Mouse (Mus musculus) ovary, postnatal 10 days (tissue): ENCODE measurements around the gene Phlpp2.
"Not testable (repeated sequence)": the region's sequence is repeated elsewhere in the genome, so short reads cannot be mapped to it uniquely, and the experiment has no call there.

Source experiments
- DNase-seq: peaks from one replicate; pipeline ENCODE4 v3.0.0; 2022; ENCODE audit warnings: low spot score

The Phlpp2 gene

DNA sequence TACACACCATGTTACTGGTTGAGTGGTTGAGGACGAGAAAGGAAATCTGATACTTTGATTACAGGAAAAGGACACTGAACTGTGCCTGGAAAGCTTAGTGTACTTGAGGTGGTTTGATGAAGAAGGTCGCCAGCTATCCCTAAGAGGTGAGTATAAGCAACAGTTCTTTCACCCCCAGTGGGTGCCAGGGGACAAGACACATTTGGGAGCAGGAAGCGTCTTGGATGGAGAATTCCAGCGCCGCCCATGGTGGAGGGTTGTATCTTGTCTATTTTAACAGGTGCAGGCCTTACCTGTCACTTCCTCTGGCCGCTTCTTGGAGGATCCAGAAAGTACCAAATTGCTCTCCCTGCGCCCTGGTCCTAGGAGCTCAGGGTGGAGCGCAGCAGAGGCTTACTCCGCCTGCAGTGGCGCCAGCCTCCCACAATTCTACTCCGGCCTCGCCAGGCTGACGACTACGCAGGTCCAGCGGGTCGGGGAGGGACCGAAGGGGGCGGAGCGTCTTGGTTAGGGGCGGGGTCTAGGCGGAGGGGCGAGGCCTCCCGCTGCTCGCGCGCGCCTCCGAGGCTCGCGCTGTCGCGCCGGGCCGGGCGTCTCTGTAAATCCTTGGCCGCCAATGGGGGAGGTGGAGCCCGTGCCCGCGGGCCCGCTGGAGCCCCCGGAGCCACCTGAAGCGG, at the start of gene Phlpp2:
Gene Phlpp2, plus strand, starts transcription at position 540 of the 677 bp plus-strand sequence.
- DNase-seq = peak; percentile 95

GRCm38 (mm10) chr8:109823561-109823960, 44.8 kb upstream of the Phlpp2 start:
- no peak for DNase-seq

DNA sequence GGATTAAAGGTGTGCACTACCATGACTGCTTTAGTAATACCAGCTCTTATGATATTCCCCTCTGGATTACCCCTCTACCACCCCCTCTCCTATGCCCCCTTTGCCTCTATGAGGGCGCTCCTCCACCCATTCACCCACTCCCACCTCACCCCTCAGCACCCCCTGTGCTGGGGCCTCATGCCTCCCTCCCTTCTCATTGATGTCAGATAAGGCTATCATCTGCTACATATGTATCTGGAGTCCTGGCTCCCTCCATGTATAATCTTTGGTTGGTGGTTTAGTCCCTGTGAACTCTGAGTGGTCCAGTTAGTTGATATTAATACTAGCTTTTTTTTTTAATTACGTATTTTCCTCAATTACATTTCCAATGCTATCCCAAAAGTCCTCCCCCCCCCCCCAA, 28.5 kb upstream of the Phlpp2 start:
- no peak for DNase-seq

DNA sequence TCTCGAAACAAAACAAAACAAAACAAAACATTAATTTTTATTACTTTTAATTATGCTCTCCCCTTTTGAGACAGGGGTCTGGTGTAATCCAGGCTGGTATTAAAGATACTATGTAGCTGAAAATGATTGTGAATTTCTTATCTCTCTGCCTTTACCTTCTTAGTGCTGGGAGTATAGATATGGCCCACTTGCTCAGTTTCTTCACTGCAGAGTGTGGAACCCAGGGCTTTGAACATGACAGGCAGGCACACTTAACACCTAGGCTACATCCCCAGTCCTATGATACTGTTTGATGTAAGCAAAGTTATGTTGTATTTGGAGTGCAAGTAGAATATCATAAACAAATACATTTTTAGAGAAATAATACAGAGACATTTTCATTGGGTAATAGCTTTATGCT, 25.9 kb upstream of the Phlpp2 start:
- DNase-seq = no peak

GRCm38 (mm10) chr8:109847866-109848265, 20.5 kb upstream of the Phlpp2 start:
- no peak for DNase-seq

DNA sequence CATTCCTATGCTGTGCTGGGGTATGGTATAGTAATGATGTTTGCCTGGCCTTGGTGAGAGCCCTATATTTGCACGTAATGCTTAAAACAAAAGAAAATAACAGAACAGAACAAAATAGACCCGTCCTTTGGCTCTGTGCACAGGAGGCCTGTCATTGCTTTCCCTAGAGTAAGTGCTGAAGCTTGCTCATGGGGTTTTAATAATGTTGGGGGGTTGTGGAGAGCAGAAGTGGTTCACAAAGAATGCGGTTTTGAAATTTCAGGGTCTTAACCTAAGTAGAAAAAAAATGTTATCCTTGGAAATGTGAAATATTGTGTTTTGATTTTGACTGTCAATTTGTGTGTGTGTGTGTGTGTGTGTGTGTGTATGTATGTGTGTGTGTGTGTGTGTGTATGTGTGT, 19.4 kb upstream of the Phlpp2 start:
- DNase-seq = no peak

GRCm38 (mm10) chr8:109853423-109853822, 14.9 kb upstream of the Phlpp2 start:
- DNase-seq = no peak

DNA sequence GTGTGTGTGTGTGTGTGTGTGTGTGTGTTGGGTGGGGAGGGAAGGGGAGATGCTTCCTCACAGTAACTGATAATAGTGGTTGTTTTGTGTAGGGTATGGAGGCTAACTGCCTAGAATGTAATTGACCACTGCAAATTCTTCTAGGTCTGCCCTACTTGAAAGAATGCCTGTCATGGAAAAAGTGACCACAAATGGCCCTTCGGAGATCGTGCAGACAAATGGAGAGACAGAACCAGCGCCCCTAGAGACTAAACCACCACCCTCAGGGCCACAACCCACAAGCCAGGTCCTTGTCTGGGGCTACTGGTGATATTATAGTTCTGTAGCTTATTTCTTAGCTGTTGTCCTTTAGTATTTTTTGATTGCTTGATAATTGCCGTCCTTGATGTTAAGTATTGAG, 13.8 kb upstream of the Phlpp2 start:
- no peak for DNase-seq

- DNase-seq = no peak
Measured at GRCm38 (mm10) chr8:109855451-109855850, 12.9 kb upstream of the Phlpp2 start.

DNA sequence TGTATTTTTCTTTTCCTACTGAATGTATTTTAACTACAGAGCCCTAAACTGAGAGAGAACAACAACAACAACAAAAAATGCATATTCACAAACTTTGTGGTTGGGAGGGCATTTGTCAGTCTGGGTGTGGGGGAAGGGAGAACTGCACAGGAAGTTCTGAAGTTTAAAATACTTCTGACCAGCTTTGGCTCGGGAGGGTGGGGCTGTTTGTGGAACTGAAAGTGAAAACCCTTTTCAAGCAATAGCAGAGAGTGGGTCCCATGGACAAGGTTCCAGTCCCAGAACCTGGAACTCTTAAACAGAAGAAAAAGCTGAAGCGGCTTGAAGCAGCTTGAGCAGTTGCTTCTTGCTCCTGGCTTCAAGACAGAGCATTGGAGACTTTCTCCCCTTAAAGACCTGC, 4.9 kb upstream of the Phlpp2 start:
- no peak for DNase-seq

DNA sequence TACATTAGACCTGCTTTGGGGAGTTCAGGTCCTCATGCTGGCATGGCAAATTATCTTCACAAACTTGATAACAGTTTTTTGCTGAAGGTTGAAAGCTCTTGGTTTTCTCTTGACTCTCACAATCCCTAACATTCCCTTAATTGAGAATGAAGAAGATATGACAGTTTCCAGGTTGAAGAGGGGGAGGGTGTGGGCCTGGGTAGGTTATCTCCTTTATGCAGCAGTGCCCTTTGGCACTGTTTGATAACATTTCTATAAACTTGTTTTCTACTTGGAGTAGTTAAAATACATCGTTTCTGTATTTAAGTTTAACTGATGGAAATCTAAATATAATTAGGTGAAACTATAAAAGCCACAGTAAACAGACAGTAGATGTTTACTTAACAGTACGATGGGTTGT, 3.5 kb upstream of the Phlpp2 start:
- DNase-seq = no peak

- no peak for DNase-seq
Measured at GRCm38 (mm10) chr8:109865536-109865935, 2.8 kb upstream of the Phlpp2 start.

DNA sequence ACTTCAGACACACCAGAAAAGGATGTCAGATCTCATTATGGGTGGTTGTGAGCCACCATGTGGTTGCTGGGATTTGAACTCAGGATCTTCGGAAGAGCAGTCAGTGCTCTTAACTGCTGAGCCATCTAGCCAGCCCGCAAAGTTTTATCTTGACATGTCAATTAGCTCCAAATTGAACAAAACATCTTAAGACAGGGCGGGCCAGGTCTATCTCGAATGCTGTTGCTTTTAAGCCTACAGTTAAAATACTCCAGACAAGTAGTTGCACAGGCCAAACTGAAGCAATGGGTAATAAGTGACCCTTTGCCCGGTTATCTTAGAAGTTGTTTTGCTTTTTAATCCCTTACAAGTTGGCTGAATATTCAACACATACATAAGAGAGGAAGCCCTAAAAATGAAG, 1.7 kb upstream of the Phlpp2 start:
- DNase-seq = no peak

DNA sequence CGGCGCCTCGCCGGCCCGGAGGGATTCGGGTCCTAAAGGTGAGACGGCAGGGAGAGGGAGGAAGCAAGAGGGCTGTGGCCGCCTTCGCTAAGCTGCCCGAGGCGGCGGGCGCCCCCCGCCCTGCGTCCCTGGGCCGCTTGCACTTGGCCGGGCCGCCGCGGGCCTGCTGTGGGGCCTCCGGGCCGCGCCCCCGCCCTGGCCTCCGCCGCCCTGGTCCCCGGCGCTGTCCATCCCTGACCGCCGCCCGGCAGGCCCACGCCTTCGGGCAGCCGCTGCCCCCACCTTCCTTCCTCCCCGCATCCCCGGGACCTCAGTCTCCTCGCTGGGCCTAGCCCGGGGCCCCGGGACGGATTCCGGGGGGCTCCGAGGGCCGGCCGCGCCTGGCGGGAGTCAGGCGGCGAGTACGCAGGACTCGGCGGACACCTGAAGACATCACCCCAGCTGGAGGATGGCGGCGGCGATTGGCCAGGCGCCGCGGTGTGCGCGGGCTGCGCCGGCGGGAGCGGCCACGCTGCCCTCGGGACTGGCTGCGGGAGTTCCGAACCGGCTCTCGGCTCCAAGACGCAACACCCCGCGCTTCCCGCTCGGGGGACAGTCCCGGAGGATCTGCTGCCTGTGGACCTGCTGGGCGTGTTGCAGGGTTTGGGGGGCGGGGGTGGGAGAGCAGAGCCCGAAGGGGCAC, 479 bp downstream of the Phlpp2 start:
- DNase-seq = no peak

DNA sequence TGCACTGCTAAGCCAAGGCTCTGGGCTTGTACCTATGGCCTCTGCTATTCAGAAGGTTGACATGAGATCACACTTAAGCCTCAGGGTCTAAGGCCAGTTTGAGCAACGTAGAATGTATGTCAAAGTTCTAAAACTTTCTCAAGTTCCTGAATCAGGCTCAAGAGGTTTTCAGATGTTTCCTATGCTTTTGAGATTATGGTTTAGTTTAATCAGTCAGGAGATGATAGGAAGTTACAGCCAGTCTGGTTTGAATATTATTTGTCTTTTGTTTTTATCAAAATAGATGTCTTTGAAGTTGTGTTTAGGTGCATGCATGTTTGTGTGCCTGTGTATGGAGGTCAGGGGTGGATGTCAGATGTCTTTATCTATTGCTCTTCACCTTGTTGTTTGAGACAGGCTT, 2.7 kb downstream of the Phlpp2 start:
- DNase-seq = no peak

DNA sequence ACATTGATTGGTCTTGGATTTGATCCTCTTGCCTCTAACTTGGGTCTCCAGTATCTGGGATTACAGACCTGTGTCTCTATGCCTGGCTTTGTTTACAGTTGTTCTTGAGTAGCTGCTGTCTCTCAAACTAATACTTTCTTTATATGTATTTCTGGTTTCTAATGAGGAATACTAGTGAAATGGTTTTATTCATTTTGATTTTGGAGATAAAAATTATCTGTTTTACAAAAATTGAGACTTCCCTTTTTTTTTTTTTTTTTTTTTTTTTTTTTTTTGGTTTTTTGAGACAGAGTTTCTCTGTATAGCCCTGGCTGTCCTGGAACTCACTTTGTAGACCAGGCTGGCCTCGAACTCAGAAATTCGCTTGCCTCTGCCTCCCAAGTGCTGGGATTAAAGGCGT, 5.5 kb downstream of the Phlpp2 start:
- DNase-seq = not testable (repeated sequence)

DNA sequence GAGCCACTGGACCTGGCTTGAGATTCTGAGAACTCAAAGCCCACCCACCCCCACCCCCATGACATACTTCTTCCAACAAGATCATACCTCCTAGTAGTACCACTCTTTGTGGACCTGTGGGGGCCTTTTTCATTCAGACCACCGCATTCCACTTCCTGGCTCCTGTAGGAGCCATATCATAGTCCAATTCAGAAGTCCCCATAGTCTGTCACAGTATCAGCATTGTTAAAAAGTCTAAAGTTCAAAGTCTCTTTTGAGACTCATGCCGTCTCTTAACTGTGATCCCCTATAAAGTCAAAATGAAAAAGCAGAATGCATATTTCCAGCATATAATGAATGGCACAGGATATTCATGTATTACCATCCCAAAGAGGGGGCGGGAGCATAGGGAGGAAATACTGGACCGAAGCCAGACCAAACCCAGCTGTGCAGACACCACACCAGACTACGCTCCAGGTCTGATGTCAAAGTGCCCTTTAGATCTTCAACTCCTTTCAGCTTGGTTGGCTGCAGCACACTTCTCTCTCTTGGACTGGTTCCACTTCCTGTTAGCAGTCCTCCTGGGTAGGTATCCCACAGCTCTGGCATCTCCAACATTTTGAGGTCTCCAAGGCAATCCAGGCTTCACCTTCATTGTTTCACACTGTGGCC, 11.8 kb downstream of the Phlpp2 start:
- no peak for DNase-seq

GRCm38 (mm10) chr8:109885294-109885693, 17.0 kb downstream of the Phlpp2 start:
- DNase-seq = no peak

DNA sequence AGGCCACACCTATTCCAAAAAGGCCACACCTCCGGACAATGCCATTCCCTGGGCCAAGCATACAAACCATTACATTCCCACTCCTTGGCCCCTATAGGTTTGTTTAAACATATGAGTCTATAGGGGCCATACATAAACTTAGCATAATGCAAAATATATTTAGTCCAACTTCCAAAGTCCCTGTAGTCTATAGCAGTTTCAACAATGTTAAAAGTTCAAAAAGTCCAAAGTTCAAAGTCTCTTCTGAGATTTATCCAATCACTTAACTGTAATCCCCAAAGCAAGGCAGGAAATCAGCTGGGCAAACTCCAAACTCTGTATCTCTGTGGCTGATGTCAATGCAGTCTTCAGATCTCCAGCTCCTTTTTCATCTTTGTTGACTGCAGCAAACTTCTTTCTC, 20.9 kb downstream of the Phlpp2 start:
- DNase-seq = no peak

- no peak for DNase-seq
Measured at GRCm38 (mm10) chr8:109890794-109891585, 22.6 kb downstream of the Phlpp2 start.

- DNase-seq = no peak
Measured at GRCm38 (mm10) chr8:109894636-109895035, 26.3 kb downstream of the Phlpp2 start.

DNA sequence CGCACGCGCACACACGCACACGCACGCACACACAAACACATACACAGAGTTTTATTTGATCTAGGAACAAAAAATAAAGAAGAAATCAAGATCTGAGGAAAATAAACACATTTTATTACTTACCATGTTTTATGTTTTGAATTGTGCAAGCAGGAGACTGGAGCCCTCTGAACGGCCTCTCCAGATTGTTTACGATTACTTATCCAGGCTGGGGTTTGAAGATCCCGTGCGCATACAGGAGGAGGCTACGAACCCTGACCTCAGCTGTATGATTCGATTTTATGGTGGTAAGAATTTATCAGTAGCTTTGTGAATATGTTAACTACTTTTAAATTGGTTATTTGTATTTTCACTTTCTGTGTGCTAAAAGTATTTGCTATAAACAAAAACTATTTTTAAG, 27.0 kb downstream of the Phlpp2 start:
- no peak for DNase-seq

DNA sequence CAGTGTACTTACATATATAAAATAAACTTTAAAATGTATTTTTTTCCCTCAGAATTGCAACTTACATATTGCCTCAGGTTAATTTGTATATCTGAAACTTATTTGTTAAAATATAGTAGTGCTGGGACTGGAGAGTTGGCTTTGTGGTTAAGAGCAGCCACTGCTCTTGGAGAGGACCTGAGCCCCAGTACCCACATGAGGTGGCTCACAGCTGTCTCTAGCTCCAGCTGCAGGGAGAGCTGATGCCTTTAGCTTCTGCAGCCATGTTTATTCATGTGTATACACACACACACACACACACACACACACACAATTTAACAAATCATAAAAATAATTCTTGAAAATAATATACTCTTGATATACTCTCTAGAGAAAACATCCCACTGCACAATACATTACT, 34.0 kb downstream of the Phlpp2 start:
- DNase-seq = no peak
